Mouse (Mus musculus) heart, adult 9 months (tissue): ENCODE data around the gene Arhgap8.
A peak's percentile ranks its signal among the peaks of the same experiment; 100 is the strongest.

ENCODE experiments used
- DNase-seq, 2 experiments: peaks; one replicate each; pipeline ENCODE4 v3.0.0; 2022; ENCODE audit warnings: low spot score in 2 of 2

Arhgap8 gene

GRCm38 (mm10) chr15:84793649-84794048 lies 73.8 kb downstream of the Arhgap8 start:
- DNase-seq = no peak

- no peak for DNase-seq
Observed at GRCm38 (mm10) chr15:84800132-84800531, 80.3 kb downstream of the Arhgap8 start.

GRCm38 (mm10) chr15:84803685-84804084 lies 83.8 kb downstream of the Arhgap8 start:
- peak; percentile 9 to 50 for DNase-seq

GRCm38 (mm10) chr15:84809275-84809952 lies 89.6 kb downstream of the Arhgap8 start:
- no peak for DNase-seq

- no peak for DNase-seq
Observed at GRCm38 (mm10) chr15:84811126-84811525, 91.3 kb downstream of the Arhgap8 start.

- DNase-seq = no peak
Observed at GRCm38 (mm10) chr15:84812831-84813357, 93.0 kb downstream of the Arhgap8 start.

- no peak for DNase-seq
Observed at GRCm38 (mm10) chr15:84815171-84815570, 95.3 kb downstream of the Arhgap8 start.

GRCm38 (mm10) chr15:84817589-84817988 lies 97.7 kb downstream of the Arhgap8 start:
- no peak for DNase-seq

GRCm38 (mm10) chr15:84818284-84818683 lies 98.4 kb downstream of the Arhgap8 start:
- no peak for DNase-seq

GRCm38 (mm10) chr15:84820811-84821210 lies 101.0 kb downstream of the Arhgap8 start:
- DNase-seq = no peak
